Mouse (Mus musculus) lung, embryonic 16.5 days (tissue): ENCODE measurements around the gene Yju2. TPM values are rescaled to one million over a fixed set of nuclear protein-coding genes. Genes with fewer than 3 reads are reported as not detected.
A peak's percentile ranks its signal among the peaks of the same experiment; 100 is the strongest.

Experiments
- ATAC-seq: fragments of 200-750 bp; cut with Nextera tagmentation; 2 replicates; pipeline ENCODE4 v1.8.0; 2017; ENCODE audit warnings: low read depth, mild to moderate bottlenecking, moderate library complexity
- H3K27ac ChIP-seq: fragments of 300-500 bp; sonication (generic); 2 replicates; pipeline ENCODE4 v1.5.1; 2014; ENCODE audit warnings: mild to moderate bottlenecking, control low read depth, low read length
- H3K27me3 ChIP-seq: fragments of 300-500 bp; sonication (generic); 2 replicates; pipeline ENCODE4 v1.6.1; 2014; ENCODE audit warnings: low read depth, low read length, mixed read lengths; ENCODE audit not compliant: control insufficient read depth, insufficient read depth
- H3K36me3 ChIP-seq: fragments of 300-500 bp; sonication (generic); 2 replicates; pipeline ENCODE4 v1.6.1; 2014; ENCODE audit warnings: low read length; ENCODE audit not compliant: control insufficient read depth, insufficient read depth
- H3K4me1 ChIP-seq: fragments of 300-500 bp; sonication (generic); replicated peaks from 2 replicates; pipeline ENCODE4 v1.6.1; 2014; ENCODE audit warnings: low read length, mixed read lengths; ENCODE audit not compliant: control insufficient read depth, insufficient read depth
- H3K4me2 ChIP-seq: fragments of 300-500 bp; sonication (generic); 2 replicates; pipeline ENCODE4 v1.6.1; 2014; ENCODE audit warnings: low read depth, low read length, control low read depth
- H3K4me3 ChIP-seq: fragments of 300-500 bp; sonication (generic); 2 replicates; pipeline ENCODE4 v1.5.1; 2014; ENCODE audit warnings: mild to moderate bottlenecking, low read length, control low read depth
- H3K9ac ChIP-seq: fragments of 300-500 bp; sonication (generic); 2 replicates; pipeline ENCODE4 v1.6.1; 2014; ENCODE audit warnings: low read length, control low read depth
- H3K9me3 ChIP-seq: fragments of 300-500 bp; sonication (generic); 2 replicates; pipeline ENCODE4 v1.6.1; 2016; ENCODE audit warnings: low read length; ENCODE audit not compliant: control insufficient read depth
- WGBS: fragments of 180-500 bp; shearing (Covaris S2); extraction: QIAGEN DNeasy Blood & Tissue Kit; methylation state at CpG from one replicate; pipeline ENCODE4 v1.1.7; 2014; 5-methylcytosine and 5-hydroxymethylcytosine counted together
- polyA plus RNA-seq: library from polyadenylated mRNA; unstranded; fragments of >200 nt; fragmentation: Nextera tagmentation; extraction: Ambion mirVana; gene quantifications from 2 replicates; pipeline ENCODE4 v1.2.1, GENCODE M21; 2015

Yju2 gene
- polyA plus RNA-seq, 1 experiment from 2014 or later, result 27.3 TPM

DNA sequence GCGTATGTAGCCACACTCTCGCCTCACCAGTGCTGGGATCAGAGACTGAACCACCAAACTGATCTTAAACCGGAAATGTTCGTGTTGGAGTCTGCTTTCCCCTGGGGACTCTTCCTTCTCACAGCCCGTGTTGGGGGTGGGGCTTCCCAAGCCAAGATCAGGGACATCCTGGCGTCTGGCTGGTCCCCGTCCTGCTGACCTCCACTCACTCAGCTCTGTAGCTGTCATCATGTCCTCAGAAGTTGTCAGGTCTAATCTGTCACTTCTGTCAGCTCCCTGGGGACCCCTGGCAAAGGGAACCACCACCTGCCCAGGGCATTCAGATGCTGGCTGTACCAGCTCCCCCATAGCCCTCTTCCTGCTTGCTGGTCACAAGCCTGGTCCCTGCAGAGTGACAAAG, 9.3 kb downstream of the Yju2 start:
- Histone ChIP-seq H3K4me2 (no peak overlapping the region), H3K9ac (no peak overlapping the region), H3K36me3 (0 out of 2 replicates have a peak, but pooled peaks cover 5% of the 10 kb centered on the region), H3K4me3 (no peak overlapping the region), H3K4me1 (peaks cover 11% of the 10 kb centered on the region; the same call in 1 of the 2 replicates), H3K9me3 (no peaks in the 10 kb centered on the region), H3K27me3 (peaks cover 12% of the 10 kb centered on the region), H3K27ac (no peak overlapping the region)
- WGBS, result 41% methylated on average over 7 of the region's 7 CpGs
- ATAC-seq, result no peak

DNA sequence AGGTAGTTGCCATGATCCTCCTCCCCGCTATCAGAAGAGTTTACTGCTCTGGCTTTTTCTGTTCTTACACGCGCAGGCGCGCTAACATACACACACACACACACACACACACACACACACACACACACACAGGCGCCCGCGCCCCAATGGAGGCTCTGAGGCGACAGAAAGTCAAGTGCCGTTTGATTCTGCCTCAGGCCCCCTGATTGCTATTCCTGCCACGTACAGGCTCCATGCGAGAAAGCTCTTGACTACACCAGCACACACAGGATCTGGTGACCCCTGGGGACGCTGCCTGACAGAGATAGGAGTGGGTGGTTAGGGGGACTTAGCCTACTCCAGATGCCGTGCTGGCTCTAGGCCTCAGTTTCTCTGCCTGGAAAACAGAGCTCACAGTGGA, 10.7 kb downstream of the Yju2 start:
- Histone ChIP-seq H3K4me1 (peaks cover 11% of the 10 kb centered on the region; the same call in 1 of the 2 replicates), H3K36me3 (0 out of 2 replicates have a peak, but pooled peaks cover 5% of the 10 kb centered on the region), H3K27me3 (peaks cover 12% of the 10 kb centered on the region), H3K4me2 (no peak overlapping the region), H3K9ac (no peak overlapping the region), H3K4me3 (no peak overlapping the region), H3K27ac (no peak overlapping the region), H3K9me3 (no peaks in the 10 kb centered on the region)
- ATAC-seq, result no peak
- 47% methylated on average over 14 of the region's 14 CpGs for WGBS

DNA sequence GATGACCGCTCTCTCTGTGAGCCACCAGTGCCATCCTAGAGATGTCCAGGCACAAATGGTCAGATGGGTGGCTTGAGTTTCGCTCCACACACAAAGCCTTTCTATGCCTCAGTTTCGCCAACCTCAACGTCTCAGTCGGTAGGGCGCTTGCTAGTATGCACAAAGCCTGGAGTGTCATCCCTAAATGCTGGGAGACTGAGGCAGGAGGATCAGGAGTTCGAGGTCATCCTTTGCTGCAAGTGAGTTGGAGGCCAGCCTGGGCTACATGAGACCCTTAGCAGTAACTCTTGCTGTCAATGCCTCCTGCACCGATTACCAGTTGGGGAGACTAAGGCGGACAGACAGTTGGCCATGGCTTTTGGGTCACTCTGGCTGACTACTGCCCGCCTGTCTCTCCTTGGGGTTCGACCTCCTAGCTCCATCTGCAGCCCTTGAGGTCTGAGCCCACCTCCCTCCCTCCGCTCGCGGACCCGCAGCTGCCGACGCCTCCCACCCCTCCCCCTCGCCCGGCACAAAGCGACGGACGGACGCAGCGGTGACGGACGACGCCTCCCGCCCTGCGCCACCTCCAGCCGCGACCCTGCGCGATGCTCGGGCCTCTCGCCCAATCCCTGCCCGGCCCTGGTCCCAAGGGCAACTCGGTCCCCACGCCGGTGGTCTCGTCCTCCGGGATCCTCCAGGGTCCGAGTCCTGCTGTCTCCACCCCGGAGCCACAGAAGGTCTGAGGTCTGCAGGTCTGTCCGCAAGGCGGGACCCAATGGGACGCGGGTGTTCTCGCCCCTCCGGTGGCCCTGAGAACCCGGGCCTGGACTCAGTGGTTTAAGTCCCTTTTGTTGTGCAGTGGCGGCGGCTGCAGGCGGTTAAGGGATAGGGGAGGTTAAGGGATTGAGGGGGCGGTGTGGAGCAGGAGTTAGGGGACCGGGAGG, 11.3 kb downstream of the Yju2 start, which contains the start of gene Shd:
Gene Shd (plus strand): TSS at position 502 of the 926 bp plus-strand sequence.
- 12% methylated on average over 47 of the region's 55 CpGs for WGBS
- ATAC-seq, result peak; percentile 50
- H3K36me3 ChIP-seq, result 0 out of 2 replicates have a peak, but pooled peaks cover 2% of the 10 kb centered on the region

DNA sequence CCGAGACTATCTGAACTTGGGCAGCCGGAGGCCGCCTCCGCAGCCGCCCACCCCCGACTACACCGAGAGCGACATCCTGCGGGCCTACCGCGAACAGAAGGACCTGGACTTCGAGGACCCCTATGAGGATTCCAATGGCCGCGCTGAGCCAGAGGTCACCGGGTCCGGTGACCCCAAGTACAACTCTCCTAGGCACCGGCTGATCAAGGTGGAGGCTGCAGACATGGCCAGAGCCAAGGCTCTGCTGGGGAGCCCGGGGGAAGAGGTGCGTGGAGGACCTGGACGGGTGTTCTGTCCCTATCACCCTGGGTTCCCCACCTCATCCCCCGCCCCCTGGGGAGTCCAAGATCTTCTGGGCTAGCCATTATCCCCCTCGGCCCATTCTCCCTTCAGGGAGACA, 12.6 kb downstream of the Yju2 start:
- 0 out of 2 replicates have a peak overlapping the region, but pooled peaks have one; percentile 99 for H3K4me2 ChIP-seq
- peaks cover 12% of the 10 kb centered on the region for H3K27me3 ChIP-seq
- H3K9ac ChIP-seq, result no peak overlapping the region
- 27% methylated on average over 22 of the region's 22 CpGs for WGBS
- peaks cover 11% of the 10 kb centered on the region; the same call in 1 of the 2 replicates for H3K4me1 ChIP-seq
- H3K9me3 ChIP-seq, result no peaks in the 10 kb centered on the region
- no peak overlapping the region for H3K27ac ChIP-seq
- no peaks in the 10 kb centered on the region for H3K36me3 ChIP-seq
- no peak overlapping the region for H3K4me3 ChIP-seq
- no peak for ATAC-seq

More for the DNA sequence above, 11.3 kb downstream of the Yju2 start, which contains the start of gene Shd:
- H3K4me3 ChIP-seq, result peak within 1 kb of the TSS; percentile 58
- H3K9ac ChIP-seq, result peak within 1 kb of the TSS; percentile 76
- H3K4me1 ChIP-seq, result peaks cover 11% of the 10 kb centered on the region; the same call in 1 of the 2 replicates
- H3K27ac ChIP-seq, result no peak within 1 kb of the TSS
- no peaks in the 10 kb centered on the region for H3K9me3 ChIP-seq
- peaks cover 12% of the 10 kb centered on the region for H3K27me3 ChIP-seq
- peak within 1 kb of the TSS; percentile 99 for H3K4me2 ChIP-seq

DNA sequence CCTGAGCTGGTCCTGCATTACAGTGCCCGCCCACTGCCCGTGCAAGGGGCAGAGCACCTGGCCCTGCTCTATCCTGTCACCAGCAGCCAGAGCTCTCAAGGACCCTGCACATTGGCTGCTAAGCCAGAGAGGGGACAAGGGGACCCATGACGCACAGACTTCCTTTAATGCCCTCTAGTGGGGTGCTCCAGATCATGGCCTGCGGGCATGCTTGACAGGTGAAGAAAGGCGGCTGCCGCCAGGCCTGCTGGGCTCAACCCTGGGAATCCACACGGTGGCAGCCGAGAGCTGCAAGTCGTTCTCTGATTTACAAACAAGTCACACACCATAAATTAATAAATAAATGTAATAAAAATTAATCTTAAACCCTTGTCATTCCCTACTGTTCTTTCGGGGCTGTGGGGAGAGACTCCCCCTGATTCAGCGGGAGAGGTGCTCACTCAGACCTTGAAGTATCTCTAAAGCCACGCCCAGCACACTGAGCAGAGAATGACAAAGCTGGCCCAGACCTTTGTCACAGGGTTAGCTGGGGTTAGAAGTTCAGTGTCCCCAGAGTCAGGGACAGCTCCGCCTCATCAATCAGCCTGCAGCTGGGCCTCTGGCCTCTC, 17.5 kb downstream of the Yju2 start:
- Histone ChIP-seq H3K9me3 (no peaks in the 10 kb centered on the region), H3K27ac (no peak overlapping the region), H3K27me3 (peaks cover 3% of the 10 kb centered on the region; the same call in 1 of the 2 replicates), H3K4me1 (no peaks in the 10 kb centered on the region; the same call in 1 of the 2 replicates), H3K4me3 (no peak overlapping the region), H3K4me2 (peak overlapping the region; percentile 9), H3K36me3 (no peaks in the 10 kb centered on the region), H3K9ac (no peak overlapping the region)
- ATAC-seq, result peak; percentile 81
- 13% methylated on average over 13 of the region's 13 CpGs for WGBS

DNA sequence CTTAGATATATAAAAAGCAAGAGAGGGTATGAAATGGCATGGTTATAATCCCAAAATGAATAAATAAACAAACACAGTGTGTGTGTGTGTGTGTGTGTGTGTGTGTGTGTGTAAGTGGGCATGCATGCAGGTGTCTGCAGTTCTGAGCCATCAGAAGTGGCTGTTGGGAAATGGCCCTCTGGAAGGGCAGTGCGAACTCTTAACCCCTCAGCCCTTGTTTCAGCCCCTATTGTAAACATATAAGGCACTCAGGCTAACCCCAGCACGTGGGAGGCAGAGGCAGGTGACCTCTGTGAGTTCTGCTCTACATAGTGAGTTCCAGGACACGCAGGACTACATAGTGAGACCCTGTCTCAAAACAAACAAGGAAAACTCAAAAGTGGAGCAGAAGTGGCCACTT, 18.4 kb downstream of the Yju2 start:
- no peaks in the 10 kb centered on the region for H3K9me3 ChIP-seq
- H3K36me3 ChIP-seq, result no peaks in the 10 kb centered on the region
- ATAC-seq, result no peak
- H3K9ac ChIP-seq, result no peak overlapping the region
- WGBS, result 14% methylated on average over 3 of the region's 3 CpGs
- H3K4me2 ChIP-seq, result no peak overlapping the region
- H3K4me1 ChIP-seq, result no peaks in the 10 kb centered on the region
- H3K27ac ChIP-seq, result no peak overlapping the region
- no peaks in the 10 kb centered on the region for H3K27me3 ChIP-seq
- no peak overlapping the region for H3K4me3 ChIP-seq

DNA sequence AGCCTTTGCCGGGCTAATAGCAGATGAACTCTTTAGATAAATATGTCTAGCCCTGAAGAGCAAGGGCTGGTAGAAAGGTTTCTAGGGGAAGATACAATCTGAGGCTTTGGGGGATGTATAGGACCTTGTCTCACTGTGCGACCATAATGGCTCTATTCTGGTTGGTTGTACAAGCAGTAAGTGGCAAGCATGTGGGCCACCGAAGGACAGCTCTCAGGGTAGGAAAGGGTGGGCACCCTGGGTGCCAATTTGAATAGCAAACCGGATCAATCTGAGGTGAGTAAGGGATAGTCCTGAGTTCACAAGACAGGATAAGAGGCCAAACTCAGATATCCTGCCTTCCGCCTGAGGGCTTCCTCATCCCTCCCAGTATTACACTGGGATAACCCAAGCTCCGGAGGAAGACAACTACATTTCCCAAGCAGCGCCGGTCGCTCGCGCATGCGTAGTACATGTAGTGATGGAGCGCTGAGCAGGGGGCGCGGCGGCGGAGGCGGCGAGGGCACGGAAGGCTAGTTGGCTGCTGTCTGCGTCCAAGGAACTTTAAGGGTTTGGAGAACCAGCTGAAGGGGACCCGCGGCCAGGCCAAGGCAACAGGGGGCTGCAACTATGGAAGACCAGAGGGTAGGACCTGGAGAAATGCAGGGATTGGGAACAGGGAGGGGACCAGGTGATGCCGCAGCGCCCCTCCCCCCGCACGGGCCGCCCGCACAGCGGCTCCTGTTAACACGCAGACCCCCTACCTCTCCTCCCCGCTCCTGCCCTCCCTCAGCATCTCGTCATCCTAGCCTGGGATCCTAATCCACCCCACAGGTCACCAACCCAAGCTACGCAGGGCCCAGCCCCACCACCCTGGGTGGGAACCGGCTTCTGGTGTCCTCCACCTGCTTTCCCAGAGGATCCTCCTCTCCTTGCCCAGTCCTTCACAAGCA, 27.4 kb downstream of the Yju2 start, which contains the start of gene Fsd1:
Gene Fsd1 (plus strand): TSS at position 480 of the 932 bp plus-strand sequence.
- 11% methylated on average over 27 of the region's 35 CpGs for WGBS
- Histone ChIP-seq H3K27me3 (peaks cover 4% of the 10 kb centered on the region; the same call in 1 of the 2 replicates), H3K4me1 (peaks cover 5% of the 10 kb centered on the region; the same call in 1 of the 2 replicates), H3K9me3 (no peaks in the 10 kb centered on the region), H3K9ac (peak within 1 kb of the TSS; percentile 44), H3K4me2 (peak within 1 kb of the TSS; percentile 54), H3K36me3 (no peaks in the 10 kb centered on the region), H3K27ac (no peak within 1 kb of the TSS), H3K4me3 (peak within 1 kb of the TSS; percentile 44)
- ATAC-seq, result peak; percentile 65

DNA sequence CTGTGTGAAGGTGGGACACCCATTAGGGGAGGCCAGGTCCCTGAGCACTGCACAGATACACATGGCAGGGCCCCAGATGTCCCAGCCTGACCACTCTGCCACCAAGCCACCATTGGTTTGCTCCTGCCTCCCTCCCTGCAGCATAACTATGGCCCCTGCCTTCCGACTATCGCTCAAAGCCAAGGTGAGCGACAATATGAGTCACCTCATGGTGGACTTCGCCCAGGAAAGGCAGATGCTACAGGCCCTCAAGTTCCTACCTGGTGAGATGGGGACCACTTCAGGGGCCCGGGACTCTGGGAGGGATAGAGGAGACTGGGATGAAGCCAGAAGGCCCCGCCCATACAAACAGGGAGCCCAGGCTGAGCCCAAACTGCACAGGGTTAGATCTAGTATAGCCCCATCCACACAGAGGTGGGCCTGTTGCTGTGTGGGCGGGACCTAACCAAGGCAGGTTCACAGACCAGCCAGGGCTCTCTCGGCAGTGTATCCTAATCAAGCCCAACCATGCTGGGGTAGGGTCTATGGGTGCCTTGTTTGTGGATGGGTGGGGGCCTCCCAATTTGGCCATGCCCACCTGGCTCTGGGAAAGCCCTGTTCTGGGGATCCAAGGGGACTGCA, 31.5 kb downstream of the Yju2 start:
- no peak for ATAC-seq
- no peak overlapping the region for H3K4me3 ChIP-seq
- 79% methylated on average over 8 of the region's 8 CpGs for WGBS
- H3K9me3 ChIP-seq, result no peaks in the 10 kb centered on the region
- peaks cover 4% of the 10 kb centered on the region; the same call in 1 of the 2 replicates for H3K27me3 ChIP-seq
- peaks cover 5% of the 10 kb centered on the region; the same call in 1 of the 2 replicates for H3K4me1 ChIP-seq
- H3K4me2 ChIP-seq, result no peak overlapping the region
- no peak overlapping the region for H3K27ac ChIP-seq
- no peaks in the 10 kb centered on the region for H3K36me3 ChIP-seq
- H3K9ac ChIP-seq, result no peak overlapping the region
